Mouse (Mus musculus) kidney, postnatal 4 days (tissue): Measurements from ENCODE around the gene Trim15.

Source experiments
- DNase-seq, 2 experiments: peaks; one replicate each; pipeline ENCODE4 v3.0.0; 2021; ENCODE audit warnings: mixed read lengths in 2 of 2

Trim15 gene

GRCm38 (mm10) chr17:36825525-36825924, 41.5 kb downstream of the Trim15 start:
- peak in 1 of 2 experiments; percentile 24 for DNase-seq

GRCm38 (mm10) chr17:36824005-36824404, 43.0 kb downstream of the Trim15 start:
- DNase-seq = peak; percentile 78 to 79

- DNase-seq = no peak
These were observed 55.1 kb downstream of the Trim15 start, which contains the start of gene H2-M10.6 for GRCm38 (mm10) chr17:36811871-36812270. Gene H2-M10.6, plus strand, starts transcription at chr17:36812171.
